Mouse (Mus musculus) heart, adult 8-10 months (tissue): ENCODE measurements around the gene Gli3. TPM values are rescaled to one million over a fixed set of nuclear protein-coding genes. Genes with fewer than 3 reads are reported as not detected.
A peak's percentile ranks its signal among the peaks of the same experiment; 100 is the strongest.

Experiments
- DNase-seq: peaks from one replicate; pipeline ENCODE4 v3.0.0; 2022; ENCODE audit warnings: low spot score
- total RNA-seq, 4 experiments: library from RNA; stranded (reverse); gene quantifications; 2 replicates each; pipeline ENCODE4 v1.2.4; 2022

The Gli3 gene
- 1 to 10 TPM; 1.3 to 2.1 (median 1.8) TPM for total RNA-seq

DNA sequence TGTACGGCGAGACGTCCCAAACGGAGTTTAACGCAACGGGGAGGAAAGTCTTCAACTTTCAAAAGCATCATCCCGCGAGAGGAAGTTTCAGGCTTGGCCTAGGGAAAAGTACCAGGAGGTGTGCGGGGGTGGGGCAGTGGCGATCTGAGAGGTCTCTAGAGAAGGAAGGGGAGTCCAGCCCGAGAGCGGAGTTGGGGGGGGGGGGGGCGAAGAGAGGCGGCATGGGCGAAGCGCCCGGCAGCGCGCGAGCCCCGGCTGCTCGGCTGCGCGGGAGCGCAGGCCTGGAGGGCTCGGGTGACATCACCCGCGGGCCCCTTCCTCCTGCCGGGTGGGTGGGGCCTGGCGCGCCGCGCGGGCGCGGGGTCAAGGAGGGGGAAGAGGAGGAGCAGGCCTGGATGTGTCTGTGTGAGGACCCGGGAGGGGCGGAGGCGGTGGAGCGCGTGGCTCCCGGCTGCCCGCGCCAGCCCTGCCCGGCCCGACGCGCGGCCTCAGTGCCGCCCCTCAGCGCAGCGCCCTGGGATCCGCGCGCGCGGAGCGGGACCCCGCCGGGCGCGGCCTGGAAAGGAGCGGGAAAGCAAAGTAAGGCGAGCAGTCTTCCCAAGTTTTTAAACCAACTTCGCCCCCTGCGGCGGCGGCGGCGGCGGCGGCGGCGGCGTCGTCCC, at the start of gene Gli3:
Gene Gli3 (plus strand): TSS at position 406 of the 662 bp plus-strand sequence.
- DNase-seq: peak; percentile 37

DNA sequence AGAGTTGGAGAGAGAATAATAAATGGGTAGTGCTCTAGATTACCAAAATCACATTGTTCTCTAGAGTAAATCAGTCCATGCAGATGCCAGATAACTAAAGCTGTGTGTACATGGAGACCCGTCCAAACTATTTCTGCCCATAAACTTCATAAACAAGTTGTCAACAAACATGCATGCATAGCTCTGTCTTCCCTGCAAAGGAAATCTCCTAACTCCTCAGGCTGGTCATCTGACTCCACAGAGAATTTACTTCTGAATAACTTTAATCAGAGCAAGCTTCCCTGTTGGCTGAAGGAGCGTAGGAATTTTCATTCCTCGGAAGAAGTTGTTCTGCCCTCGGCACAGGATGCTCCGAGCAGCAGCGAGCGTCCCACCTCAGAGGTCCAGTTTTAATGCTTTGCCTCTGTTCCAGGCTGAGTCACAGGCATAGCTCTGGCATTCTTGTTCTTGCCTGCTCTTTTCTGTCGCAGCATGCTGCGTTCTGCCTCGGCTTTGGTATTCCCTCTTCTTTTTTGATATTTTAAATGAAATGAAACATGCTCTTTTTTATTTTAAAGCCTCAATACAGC, 41.8 kb upstream of the Gli3 start:
- DNase-seq: no peak

DNA sequence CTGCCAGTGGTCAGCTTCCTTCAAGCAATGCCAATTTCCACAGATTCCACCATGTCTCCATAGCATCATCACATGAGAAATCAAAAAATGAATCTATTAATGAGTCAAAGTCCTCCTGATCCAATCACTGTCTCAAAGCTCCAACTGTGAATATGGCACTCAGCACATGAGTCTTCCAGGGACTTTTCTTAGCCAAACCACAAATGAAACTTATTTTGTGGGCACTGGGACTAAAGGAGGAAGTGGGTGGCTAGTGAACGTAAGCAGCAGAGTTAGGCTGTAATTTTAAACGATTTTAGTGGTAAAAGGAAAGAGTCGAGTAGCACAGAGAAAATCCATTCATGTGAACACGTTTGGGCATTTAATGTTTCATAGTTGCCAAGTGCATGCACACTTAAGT, 21.0 kb upstream of the Gli3 start:
- DNase-seq: no peak

DNA sequence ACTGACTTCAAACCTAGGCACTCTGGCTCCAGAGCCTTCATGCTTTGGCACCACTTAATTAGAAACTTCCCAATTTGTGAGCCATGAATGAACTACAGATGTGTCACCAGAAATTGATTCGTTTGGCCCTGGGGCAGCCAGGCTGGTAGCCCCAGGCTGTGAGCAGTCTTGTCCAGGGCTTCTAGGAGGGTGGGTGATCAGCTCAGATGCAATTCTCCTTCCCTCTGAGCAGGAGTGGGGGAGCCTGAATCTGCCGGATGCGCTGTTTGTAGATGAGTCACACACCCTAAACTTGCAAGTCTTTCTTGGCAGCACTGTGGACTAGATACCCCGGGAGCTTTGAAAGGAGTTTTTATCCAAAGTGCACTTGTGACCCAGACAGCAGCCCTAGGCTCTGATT, 18.7 kb upstream of the Gli3 start:
- DNase-seq: no peak

DNA sequence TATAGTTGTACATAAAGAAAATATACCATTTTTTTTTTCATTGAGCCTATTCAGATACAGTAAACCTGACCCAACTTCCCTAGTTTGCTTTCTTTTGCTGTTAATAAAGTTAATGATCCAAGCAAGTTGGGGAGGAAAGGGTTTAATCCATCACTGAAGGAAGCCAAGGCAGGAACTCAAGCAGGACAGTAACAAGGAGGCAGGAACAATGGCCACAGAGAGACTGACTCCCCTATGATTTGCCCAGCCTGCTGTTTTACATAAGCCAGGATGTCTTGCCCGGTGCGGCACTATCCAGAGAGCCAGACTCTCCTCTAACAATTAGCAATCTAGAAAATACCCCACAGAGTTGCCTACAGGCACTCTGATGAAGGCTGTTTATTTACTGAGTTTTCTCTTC, 17.4 kb upstream of the Gli3 start:
- no peak for DNase-seq

DNA sequence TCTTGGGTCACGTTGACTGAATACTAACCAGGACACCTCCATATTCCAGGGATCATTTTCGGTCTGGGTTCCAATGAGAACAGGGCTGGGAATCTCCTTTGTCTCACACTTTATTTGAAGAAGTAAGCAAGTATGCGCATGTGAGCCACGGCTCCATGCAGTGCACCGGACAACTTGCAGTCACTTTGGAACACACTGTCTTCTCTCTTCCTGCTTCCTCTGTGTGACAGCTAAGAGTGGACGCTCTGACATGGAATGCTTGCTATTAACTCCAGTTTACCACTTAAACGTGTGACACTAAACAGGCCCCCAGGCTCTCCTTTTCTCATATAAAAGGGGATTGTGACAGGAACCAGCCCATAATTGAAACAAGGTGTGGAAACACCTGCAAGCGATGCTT, 17.0 kb upstream of the Gli3 start:
- no peak for DNase-seq

DNA sequence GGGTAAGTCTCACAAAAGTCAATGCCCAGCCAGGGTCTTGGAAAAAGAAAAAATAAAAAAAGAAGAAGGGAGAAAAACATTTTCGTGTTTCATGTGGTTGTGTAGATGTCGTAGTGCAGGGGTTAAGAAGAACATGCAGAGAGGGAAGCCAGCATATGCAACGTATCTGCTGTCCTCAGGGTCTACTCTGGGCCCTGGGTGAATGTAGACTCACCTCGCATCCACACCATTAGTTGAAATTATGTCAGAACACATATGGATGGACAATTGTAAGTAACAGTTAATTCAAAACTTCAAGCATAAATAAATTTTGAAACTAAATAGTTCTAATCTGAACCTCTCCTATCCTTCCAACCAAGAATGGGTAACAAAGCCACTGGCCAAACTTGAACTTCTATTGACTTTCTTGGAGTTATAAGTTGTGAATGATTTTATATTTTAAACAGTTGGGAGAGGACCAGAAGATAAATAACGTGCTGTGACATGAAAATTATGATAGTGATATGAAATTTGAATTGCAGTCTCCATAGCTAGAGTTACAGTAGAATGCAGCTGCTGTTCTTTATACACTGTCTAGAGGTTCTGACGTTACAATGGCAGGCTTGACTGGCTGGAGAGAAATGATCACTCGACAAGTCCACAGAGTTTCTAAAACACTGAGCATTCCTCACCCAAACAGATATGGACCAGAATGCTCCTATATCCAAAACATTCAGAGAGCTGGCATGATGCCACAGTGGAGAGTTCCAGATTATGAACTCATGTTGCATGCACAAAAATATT, 16.1 kb upstream of the Gli3 start:
- DNase-seq: no peak

DNA sequence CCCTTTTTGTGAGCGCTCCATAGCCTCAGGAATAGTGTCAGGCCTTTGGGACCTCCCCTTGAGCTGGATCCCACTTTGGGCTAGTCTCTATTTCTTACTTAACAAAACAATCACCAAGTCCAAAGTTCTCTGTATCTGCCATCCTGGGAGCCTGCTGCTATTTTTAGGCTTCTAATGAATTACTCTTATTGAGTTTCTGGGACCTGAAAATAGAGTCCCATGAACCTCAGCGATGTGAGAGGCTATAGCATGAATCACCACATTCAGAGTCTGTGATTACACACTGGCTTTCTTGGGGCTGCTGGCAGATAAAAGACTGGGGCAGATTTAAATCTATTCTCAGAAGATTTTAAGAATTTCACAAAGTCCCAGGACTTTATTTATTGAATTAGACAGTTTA, 12.1 kb upstream of the Gli3 start:
- no peak for DNase-seq

DNA sequence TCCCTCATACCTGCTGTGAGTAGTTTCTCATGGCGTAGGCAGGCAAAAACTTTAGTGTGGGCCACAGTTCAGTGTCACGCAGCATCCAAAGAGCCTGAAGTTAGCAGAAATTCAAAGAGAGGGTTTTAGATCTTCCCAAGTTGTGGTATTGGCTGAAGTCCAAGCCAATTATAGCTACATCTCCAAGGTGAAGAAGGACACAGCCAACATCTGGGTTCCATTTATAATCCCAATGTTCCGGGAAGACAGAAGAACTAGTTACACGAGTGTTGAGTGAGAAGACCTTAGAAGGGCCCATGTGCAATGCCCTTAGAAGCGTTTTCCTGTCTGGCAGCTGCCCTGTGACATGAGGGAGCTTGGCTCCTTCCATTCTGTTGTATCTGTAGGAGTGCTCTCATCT, 5.2 kb upstream of the Gli3 start:
- DNase-seq: no peak

DNA sequence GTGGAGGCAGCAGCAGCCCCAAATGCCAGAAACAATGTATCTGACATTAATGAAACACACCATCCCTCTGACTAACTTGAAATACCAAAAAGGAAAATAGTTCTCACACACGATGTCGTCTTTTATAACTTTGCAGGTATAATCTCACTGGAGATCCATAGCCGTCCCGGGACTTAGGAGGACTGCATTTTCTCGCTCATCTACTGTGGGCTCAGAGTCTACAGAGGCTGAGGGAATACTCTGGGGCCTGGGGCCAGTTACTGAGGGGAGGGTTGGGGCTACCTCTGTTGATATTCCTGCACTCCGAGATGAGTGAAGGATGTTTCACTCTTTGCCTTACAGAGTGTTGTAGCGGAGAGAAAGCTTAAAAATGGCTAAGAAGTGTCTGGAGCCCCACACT, 1.1 kb upstream of the Gli3 start:
- DNase-seq: no peak

DNA sequence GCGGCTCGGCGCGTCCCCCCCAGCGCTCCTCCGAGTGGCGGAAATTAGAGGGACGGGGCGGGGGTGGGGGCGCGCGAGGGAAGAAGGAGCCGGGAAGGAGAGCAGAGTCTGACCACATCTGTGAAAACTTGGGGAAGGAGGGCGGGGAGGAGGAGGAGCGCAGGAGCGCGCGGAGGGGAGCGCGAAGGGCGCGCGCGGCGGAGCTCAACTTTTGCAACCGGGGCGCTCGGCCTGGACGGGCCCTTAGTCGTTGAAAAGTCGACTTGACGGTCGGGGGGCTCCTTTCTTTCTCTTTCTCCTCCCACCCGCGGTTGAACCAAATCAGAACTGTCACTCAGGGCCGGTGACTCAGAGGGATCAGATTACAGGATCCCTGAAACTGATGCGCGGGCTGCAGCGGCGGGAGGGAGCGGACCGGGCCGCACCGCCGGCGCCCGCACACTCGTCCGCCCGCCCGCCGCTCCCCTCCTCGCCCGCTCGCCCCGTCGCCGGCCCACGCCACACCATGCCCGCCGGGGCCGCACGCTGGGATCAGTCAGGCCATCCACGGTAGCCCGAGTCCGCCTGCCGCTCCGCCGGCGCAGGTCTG, 551 bp downstream of the Gli3 start:
- DNase-seq: peak; percentile 26

DNA sequence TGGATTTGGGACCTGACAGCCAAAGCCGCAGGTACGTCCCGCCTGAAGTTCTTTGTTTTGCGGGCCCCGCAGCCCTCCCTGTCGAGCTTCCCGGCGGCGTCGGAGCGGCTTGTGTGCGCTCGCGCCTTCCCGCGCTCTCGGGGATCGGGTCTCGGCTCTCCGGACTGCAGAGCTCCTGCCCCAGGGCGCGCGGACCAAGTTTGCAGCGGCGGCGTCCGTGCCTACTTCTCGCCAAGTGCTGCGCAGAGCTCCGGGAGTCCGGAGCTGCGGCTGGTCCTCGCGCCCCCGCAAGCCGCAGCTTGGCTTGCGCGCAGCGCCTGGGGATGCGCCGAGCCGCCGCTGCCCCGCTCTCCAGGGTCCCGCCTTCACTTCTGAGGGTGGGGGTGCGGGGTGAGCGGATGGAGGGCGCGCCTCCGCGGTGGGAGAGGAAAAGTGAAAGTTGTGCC, 1.1 kb downstream of the Gli3 start:
- DNase-seq: peak; percentile 25

DNA sequence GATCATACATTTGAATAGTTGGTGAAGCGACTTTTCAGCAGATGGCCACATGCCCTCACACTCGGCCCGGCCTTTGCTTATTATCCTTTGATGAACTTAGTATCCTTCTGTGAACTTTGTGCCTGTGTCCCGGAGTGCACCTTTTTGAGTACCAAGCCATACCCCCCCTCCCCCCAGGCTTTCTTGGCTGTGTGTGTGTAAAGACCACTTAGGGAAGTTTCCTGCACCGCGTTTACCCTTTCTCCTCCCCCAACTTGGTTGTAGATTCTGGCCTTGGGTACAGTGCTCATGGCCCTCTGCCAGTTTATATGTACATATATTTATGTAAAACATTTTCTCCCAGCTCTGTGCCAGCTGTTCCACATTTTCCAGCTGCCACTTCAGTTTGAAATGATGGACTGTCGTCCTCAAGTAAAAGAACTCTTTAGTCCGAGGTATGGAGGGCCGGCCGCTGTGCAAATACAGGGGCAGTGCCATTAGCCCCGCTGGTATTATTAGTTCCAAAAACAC, 1.8 kb downstream of the Gli3 start:
- no peak for DNase-seq

DNA sequence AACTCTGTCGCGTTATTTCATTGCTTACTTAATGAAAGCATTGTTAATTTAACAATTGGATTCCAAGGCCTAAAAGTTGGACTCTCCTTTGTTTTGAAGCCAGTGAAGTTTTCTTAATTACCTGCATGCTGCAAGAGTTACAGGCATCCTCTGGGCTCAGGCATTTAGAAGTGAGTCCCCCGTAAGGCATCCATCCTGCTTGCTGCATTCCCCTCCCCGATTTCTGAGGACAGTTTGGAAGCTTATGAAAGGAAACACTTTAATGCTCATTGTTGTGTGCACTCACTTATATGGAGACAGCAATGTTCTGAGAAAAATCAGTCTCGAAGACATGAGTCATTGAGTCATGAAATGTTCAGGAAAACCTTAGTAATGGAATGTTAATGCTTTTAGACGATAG, 3.5 kb downstream of the Gli3 start:
- no peak for DNase-seq

DNA sequence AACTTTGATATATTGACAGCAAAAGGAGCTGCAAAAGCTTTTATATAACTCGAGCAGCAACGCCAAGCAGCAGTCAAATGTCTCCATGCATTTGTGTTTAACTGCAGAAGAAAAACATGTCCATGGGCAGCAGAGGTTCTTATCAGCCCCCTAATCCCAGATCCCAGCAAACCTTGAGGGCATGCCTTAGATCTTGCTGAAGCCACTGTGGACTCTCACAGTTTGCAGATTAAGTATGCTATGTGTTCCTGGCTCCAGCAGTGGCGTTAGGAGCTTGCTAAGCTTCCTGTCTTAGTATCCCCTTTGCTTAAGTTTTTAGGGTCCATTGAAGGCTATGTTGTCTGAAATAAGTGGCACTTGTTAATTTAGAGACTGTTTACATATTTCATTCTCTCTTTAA, 4.4 kb downstream of the Gli3 start:
- no peak for DNase-seq

DNA sequence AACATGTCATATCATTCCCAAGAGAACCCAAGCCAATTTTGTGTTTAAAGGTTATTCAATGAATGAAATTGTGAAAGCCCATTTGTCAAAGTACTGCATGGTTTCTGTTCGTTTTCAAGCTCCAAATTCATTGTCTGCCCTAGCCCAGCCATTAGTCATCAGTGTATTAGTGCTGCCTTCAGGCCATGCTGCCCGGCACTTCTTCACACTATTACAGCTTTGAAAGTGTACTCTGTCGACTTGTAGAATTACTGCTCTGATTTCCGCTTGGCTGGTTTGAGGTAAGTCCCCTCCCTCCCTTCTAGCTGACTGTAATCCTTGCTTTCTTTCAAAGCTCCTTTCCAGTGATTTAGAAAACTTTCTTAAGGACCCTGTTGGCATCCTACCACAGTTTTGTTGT, 5.4 kb downstream of the Gli3 start:
- no peak for DNase-seq

DNA sequence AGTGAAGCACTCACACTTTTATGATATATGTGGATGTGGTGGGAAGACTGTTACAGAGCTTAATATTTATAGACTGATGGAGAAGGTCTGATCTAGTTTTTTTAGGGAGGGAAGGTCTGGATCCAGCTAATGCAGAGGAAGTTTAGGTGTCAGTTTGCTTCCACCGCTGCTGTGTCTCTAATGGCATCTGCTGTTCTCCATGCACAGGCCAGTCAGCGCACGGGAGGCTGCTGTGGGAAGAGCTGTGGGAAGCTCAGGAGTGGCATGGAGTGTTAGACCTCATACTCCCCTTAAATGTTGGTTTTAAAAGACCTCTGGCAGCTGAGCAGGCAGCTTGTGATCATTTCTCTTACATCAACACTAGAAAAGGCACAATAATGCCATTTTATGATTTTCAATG, 7.0 kb downstream of the Gli3 start:
- no peak for DNase-seq

DNA sequence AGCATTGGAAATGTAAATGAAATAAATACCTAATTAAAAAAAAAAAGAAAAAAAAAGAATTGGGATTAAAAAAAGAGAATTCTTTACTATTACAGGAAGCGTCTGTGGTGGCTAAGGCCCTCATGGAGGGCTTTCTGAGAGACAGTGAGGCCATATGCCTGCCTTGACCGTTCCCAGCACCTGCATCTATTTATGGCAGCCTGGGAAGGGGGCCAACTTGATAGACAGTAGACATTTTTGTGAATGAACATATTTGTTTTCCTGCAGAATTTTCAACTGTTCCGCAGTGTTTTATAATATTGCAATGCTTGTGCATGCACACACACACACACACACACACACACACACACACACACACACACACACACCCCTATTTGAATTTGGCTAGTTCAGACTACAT, 9.7 kb downstream of the Gli3 start:
- no peak for DNase-seq

DNA sequence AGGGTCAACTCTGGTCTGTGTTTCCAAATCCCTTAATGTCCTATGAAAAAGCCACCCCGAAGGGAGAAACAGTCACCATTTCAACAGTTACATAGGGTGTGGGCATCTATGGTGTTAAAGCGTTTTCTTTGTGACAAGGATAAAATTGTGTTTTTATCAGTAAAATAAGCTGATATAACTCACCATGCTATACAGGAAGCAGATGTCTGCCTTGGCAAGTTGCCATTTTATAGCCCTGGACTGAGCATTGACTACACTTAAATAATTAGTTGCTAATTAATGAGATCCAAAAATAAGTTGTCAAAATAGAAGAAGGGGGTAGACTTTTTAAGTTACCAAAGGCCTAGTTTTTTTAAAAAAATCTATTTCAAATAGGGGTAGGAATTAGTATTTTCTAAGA, 11.4 kb downstream of the Gli3 start:
- DNase-seq: no peak

DNA sequence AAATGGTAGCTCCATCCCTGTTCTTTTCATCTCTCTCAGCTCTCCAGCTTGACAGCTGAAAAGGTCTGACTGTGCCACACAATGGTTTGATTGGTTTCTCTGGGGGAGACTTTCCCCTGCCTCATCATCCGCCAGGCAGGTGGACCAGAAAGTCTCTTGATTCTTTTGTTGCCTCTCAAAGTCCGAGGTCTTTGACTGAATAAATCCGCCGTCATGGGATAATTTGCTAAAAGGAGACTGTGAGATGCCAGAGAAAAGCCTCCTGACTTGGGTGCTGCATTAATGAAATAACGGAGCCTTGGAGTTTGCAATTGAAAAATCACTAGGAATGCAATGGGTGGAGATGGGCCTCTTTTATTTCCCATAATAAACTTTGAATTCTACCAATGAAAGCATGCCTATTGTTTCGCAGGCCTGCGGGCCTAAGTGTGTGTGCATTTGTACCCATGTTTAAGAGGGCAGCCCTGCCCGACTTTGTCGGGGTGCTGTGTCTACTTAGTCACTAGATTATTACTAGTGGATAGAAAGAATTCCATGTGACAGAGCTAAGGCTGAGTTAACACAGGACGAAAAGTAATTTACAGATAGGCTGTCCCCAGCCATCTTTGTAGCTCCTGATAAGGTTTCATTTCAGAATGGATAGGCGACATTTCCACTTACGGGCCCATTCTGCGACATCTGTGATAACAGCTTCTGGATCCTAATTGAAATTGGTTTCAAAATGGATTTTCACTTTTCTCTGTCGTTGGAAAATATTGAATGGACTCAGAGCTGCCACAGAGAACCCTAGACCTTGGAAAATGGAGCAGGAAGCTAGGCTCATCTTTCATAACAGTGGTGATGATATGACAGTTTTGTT, 23.2 kb downstream of the Gli3 start:
- no peak for DNase-seq

DNA sequence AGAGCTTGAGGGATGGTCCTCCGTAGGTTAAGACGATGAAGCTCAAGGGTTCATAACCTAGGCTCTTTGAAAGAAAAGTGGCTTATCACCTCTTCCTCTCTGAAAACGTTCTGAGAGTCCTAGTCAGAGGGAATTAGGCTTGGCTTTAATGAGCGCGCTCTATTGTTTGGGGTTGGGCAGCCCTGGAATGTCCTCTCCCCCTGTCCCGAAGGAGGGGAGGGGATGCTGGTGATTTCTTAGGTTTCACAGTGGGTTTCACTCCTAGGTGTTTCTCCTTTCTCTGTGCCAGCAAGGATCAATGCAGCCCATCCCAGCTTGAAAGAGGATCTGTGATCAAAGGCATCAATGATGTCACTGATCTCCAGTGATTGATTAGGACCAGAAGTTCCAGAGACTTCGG, 24.3 kb downstream of the Gli3 start:
- DNase-seq: no peak

DNA sequence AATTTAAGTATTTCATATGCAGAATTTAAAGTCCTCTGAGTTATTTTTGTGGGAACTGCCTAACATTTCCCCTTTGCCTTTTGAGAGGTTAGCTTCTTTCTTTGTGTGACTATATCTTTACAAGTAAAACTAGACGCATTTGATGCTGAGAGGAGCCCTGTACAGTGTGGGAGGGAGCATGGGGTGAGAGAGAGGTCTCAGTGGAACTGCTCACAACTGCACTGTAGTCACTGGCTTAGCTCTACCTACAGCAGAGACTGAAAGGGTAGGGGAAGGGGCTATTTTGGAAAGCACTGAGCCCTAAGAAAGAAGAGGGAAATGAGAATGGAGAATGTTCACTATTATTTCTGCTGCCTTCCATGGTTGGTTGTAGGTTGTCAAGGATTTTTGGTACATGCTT, 25.0 kb downstream of the Gli3 start:
- DNase-seq: no peak
